Mouse (Mus musculus): Measurements from ENCODE around the gene Syngap1. TPM values are rescaled to one million over a fixed set of nuclear protein-coding genes. Genes with fewer than 3 reads are reported as not detected.

Gene Syngap1
- total RNA-seq, 2 experiments from 2014 or later, result 11.4 to 18.6 TPM

Small RNA genes lying within 50 kb of the gene (microRNA-seq; reads per million reads assigned to microRNA genes)
- gene Gm27775, result not detected
- gene Mir3083, result not detected
- gene Mir6968, result 5.7 reads per million, percentile 16 among the genes with 10 or more reads in this experiment

Other genes starting within 250 kb of the Syngap1 start
- 10 to 100 TPM; 64.7 to 78.0 TPM for gene Crebrf, start 225.6 kb upstream of the Syngap1 start, total RNA-seq (2021)
- gene Bnip1, start 160.2 kb upstream of the Syngap1 start, total RNA-seq (2021), result 10 to 100 TPM; 24.7 to 27.2 TPM
- not detected for gene Nkx2-5, start 96.2 kb upstream of the Syngap1 start, total RNA-seq (2021)
- gene Kifc5b, start 24.2 kb upstream of the Syngap1 start, total RNA-seq (2021), result 1 to 10 TPM; 1.7 to 1.9 TPM
- 10 to 100 TPM; 34.2 to 37.9 TPM for gene Phf1, start 8.2 kb upstream of the Syngap1 start, total RNA-seq (2021)
- gene Cuta, start 1.7 kb upstream of the Syngap1 start, total RNA-seq (2021), result 100 to 1,000 TPM; 129 to 165 TPM
- gene Zbtb9, start 31.9 kb downstream of the Syngap1 start, total RNA-seq (2021), result 10 to 100 TPM in 1 of 2 experiments, 1 to 10 TPM in 1; 9.9 to 10.5 TPM
- 10 to 100 TPM; 29.3 to 42.4 TPM for gene Bak1, start 87.8 kb downstream of the Syngap1 start, total RNA-seq (2021)
- gene Itpr3, start 116.1 kb downstream of the Syngap1 start, total RNA-seq (2021), result 1 to 10 TPM; 5.9 to 6.3 TPM
- 100 to 1,000 TPM; 245 to 370 TPM for gene Uqcc2, start 192.7 kb downstream of the Syngap1 start, total RNA-seq (2021)
- gene Ip6k3, start 226.5 kb downstream of the Syngap1 start, total RNA-seq (2021), result 1 to 10 TPM in 1 of 2 experiments, under 1 TPM in 1; 0.82 to 3.7 TPM

Measured in adrenal gland, postnatal 36 days (tissue).